Mouse (Mus musculus) T-helper 17 cell (primary cell): ENCODE data around the gene Foxp1.

Experiments
- in situ Hi-C, 2 experiments: fragments of 300-600 bp; cut with MboI, MseI; formaldehyde crosslinking; loops; 1 replicate in 1 of 2; 2 replicates in 1 of 2; pipeline ENCODE4 v1.15.1; 2025; ENCODE audit warnings: high pct_unique_total_duplicates in 2 of 2

Foxp1 gene

DNA sequence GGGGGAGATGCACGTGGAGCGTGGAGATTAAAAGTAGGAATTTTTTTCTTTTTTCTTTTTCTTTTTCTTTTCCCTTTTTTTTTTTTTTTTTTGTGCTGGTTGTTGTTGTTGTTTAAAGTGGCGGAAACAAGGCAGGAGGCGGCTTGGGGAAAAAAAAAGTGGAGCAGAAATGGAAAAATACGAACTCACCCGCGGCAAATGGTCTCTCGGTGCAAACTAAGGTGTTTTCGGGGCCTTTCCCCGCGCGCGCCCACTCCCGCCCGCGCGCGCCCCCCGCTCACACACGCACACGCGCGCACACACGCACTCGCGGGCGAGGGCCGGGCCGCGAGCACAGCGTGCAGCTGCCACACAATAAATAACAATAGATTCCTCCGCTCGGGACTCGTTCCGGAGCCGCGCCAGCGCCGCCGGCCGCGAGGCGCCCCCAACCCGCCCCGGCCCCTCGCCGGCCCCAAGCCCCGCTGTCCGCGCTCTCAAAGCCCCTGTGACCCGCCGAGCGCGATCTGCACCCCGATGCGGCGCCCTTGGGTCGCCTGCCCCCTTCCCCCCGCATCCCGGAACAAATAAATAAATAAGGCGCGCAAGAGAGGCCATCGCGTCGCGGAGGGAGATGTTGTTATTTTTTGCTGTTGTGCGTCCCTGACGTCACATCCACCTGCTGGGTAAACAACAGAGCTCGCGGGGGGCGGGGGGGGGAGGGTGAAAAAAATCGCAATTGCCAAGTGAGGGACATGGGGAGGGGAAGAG, at the start of gene Foxp1:
TSS of gene Foxp1 (minus strand) at position 363 of the 750 bp plus-strand sequence.
- in situ Hi-C loops, result loop anchor here in 1 of 2 experiments (5.0 to 10.0 kb wide), 2 partner anchors 250 to 488 kb away; no protein-coding TSS in a partner anchor

DNA sequence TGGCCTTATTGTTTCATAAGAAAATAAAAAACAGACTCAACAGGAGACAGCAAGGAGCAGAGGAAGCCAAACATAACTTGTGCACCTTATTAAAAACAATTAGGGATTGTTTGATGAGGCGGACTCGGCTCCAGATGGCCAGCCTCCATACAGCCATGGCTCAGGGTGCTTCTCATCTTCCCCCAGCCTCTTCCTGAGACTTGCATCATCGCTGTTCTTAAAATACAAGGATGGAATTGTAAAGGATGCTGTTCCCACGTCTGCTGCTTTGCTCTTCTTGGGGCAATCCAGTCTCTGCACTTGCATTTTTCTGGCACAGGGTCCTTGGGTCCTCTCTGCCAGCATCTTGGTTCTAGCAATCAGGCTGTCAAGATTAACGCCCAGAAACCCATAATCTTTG, 49.5 kb upstream of the Foxp1 start:
- in situ Hi-C loops, result no loop called here

DNA sequence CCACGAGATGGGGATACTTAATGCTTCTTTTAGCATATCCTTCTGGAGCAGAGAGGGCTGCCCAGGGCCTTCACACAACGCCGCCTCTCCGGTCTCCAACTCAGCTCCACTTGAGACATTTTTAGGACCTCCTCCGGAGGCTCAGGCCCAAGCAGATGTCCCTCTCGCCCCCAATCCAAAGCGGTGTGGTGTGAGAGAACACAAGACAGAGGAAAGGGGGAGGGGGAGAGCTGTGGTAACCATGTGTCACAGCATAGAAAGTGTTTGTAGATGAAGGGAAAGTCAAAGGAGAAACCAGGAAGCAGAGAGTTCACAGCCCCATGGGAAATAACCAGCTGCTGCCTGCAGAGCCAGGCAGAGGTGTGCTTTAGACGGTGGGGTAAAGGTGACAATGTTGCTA, 44.4 kb upstream of the Foxp1 start:
- in situ Hi-C loops, result no loop called here

DNA sequence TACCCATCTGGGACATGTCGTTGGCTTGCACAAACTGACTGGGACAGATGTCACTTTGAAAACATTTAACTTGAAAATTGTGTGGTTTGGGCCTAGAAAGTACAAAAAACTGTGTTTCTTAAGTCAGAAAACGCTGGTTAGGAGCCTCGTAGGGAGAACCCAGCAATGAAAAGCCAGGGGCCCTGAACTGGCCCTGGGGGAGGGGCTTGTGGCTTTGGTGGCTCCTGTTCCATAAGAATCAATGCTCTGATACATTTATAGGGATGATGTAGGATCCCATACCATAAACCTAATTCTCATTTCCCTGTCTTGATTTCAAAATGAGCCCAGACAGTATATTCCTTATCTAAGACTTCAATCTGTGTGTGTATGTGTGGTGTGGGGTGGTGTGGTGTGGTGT, 42.2 kb upstream of the Foxp1 start:
- in situ Hi-C loops, result no loop called here

DNA sequence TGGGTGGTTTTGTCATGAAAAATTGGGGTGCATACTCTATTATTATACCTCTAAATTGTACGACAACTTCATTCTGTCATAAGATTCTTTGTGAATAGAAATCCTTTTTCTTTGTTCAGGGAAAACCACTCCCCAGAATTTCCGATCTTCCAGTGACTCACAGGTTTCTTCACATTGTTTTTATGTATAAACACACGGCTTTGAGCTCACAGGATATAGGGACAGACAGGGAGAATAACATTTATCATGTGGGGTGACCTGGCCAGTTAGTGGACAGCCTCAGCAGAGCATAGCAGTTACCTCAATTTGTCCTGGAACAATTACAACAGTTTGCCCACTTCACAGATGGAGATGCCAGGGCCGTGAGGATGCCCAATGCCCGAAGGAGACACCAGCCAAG, 34.4 kb upstream of the Foxp1 start:
- in situ Hi-C loops, result no loop called here

DNA sequence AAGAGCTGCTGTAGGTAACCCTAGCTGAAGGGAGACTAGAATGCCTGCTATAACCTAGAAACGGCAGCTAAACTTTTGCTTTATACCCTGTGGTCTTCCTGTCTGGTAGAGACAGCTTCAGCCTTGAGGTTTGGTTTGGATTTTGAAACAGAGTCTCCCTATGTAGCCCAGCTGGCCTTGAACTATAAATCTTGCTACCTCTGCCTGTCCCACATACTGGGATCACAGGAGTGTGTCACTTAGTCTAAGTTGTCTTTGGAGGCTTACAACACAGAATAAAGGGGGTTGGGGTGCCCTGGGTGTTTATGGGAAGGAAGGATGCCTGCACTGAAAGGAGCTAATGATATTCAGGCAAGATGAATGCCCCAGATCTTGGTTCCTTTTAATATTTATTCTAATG, 30.3 kb upstream of the Foxp1 start:
- in situ Hi-C loops, result no loop called here

DNA sequence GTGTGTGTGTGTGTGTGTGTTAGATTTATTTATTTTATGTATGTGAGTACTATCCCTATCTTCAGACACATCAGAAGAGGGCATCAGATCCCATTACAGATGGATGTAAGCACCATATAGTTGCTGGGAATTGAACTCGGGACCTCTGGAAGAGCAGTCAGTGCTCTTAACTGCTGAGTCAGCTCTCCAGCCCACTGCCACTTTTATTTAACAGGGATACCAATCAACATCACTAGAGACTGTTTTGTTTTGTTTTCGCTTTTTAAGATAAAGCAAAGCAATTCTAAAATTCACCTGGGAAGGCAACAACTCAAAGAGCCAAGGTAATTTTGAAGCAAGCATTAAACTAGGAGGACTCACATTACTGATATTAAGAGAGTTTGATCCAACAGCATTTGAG, 23.9 kb upstream of the Foxp1 start:
- in situ Hi-C loops, result loop anchor here in 1 of 2 experiments (10.0 kb wide), 1 partner anchor 652 kb away; no protein-coding TSS in a partner anchor

DNA sequence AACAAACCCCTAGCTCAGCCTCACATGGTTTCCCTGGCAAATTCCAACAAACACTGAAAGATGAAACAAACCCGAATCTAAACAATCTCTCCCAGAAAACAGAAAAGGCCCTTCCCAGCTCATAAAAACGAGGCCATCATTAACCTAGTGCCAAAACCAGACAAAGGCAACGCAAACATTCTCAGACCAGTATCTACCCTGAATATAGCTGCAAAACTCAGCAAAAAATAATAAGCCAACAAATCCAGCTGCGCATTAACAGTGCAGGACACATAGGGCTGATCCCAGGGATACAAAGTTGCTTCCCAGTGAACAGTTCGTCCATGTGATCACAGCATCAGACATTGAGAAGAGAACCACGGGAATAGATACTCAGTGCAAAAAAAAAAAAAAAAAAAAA, 22.9 kb upstream of the Foxp1 start:
- in situ Hi-C loops, result loop anchor here in 1 of 2 experiments (10.0 kb wide), 1 partner anchor 651 kb away; no protein-coding TSS in a partner anchor

DNA sequence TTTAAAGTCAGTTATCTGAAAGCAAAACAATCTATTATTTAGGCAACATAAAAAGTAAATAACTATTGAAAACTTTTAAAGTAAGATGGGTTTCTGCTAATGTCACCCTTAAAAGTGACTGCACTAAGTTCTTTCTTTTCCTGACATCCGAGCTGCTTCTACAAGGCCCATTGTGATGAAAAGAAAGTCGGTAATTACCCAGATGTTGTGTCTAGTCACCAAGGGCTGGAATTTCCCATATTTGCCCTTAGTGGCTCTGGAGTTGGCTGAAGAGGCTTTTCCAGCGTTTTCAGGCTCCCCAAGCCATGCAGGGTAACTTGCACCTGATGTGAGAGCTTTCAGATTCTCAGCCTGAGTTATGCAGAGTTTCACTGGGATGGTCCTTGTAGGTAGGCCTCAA, 18.6 kb upstream of the Foxp1 start:
- in situ Hi-C loops, result loop anchor here in 1 of 2 experiments (10.0 kb wide), 1 partner anchor 646 kb away; no protein-coding TSS in a partner anchor

DNA sequence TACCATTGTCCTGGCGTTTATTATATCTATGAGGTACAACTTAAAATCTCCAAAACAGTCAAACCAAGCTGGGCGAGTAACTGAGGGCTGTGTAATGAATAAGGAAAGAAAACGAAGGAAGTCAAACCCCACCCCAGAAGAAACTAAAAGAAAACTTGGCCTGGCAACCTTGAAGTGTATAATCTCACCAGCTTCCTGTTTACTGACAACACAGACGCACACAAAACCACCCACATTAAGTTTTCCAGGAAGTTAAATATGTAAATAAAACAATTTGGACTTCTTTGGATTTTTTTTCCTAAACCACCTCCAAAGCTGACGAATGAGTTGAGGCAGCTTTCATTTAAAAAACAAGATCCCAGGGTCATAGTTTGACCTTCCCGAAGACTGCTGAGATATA, 18.1 kb upstream of the Foxp1 start:
- in situ Hi-C loops, result loop anchor here in 1 of 2 experiments (10.0 kb wide), 1 partner anchor 646 kb away; no protein-coding TSS in a partner anchor

DNA sequence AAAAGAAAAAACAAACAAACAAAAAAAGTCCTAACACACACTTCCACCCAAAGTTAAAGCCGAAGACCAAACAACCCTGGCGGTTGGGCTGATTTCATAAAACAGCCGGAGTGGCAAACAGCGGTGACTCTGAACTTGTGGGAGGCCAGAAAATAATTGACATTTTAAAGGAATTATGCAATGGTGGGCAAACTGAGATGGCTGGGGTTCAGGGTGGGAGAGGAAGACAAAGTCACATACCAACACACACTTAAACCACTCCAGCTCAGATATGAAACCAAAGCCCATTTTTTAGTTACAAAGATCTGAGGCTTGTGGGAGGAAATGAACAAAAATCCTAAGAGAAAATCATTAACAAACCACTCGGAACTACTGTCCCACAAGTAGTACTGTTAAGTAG, 17.6 kb upstream of the Foxp1 start:
- in situ Hi-C loops, result loop anchor here in 1 of 2 experiments (10.0 kb wide), 1 partner anchor 645 kb away; no protein-coding TSS in a partner anchor

DNA sequence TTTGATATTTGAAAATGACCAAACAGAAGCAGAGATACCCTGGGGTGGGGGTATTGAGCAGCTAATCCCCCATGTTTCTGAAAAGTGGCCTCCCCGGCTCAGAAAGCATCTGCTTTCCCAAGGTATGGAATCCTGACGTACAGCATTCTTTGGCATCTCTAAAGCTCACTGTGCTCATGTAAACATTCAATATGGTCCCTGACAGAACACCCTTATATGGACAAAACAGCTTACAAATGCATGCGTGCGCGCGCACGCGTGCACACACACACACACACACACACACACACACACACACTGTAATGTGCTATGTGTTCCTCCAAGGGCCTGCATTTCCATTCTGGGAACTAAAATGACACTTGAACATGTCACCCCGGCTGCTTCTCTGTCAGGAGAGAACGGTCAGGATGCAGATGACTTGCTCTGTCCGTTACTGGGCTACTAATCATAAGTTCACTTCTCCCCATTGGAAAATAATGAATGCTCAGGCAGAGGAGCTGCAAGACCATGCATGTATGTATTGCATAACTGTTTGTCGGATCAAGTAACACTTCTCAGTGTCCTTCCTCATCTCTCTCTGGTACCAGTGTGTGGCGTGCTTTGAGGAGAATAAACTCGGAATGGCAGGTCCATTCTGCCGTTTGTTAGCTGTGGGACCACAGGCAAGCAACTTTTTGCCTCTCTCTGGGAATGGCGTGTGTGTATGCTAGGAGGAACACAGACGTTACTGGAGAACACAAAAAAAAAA, 15.8 kb upstream of the Foxp1 start:
- in situ Hi-C loops, result no loop called here

DNA sequence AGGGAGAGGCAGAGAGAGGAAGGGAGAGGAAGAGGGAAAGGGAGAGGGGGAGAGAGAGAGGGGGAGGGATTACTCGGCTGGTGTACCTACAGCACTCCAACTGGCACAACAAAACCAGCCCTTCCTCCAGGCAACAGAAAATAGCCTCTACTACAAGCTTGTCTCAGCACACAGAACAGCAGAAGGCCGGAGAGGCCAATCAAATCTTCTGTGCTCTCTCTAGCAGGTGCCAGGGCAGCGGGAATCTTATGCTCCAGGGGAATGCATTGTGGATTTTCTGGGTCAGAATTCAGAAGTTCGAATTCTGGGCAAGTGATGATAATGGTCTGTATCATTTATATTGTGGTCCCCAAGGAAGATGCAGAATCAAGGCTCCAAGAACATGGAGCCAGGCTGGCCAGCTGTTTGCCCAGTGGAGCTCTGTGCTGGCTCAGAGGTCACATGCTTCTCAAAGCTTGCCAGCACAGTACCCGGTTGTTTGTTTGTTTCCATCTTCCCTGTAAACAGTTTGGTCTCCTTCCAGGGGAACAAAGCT, 11.8 kb upstream of the Foxp1 start:
- in situ Hi-C loops, result no loop called here

DNA sequence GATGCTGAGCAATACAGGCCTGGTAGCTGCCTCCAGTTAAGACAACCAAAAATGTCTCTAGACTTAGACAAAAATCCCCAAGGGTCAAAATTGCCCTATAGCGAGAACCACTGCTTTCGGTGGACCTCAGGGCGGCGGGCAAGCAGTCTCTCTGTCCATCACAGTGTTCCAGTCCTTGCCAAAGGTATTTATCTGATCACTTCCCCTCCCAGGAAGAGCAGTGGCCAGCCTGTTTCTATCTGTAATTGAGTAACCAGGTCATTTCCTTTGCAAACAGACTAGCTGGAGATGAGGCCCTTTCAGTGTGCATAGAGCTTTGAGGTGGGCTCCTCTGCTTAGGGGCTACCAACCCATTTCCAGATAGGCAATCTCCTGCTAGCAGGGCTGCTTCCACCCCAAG, 9.9 kb upstream of the Foxp1 start:
- in situ Hi-C loops, result no loop called here

DNA sequence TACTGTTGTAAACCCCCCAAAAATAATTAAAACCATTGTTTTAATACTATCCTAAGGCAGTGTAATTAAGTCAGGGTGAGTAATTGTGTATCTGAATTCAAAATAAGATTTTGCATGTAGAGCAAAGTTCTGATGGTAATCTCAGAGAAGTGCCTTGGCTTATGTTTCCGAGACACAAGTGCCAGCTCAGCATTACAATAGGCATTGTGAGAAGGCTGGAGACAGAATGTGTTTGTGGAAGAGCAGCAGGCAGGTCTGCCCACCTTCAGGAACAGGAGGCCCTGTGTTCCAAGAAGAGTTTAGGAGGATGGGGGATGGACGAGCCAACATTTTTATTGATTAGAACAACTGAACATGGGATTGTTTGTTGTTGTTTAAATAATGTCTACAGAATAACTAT, 6.5 kb upstream of the Foxp1 start:
- in situ Hi-C loops, result loop anchor here in 1 of 2 experiments (10.0 kb wide), 1 partner anchor 494 kb away; no protein-coding TSS in a partner anchor

DNA sequence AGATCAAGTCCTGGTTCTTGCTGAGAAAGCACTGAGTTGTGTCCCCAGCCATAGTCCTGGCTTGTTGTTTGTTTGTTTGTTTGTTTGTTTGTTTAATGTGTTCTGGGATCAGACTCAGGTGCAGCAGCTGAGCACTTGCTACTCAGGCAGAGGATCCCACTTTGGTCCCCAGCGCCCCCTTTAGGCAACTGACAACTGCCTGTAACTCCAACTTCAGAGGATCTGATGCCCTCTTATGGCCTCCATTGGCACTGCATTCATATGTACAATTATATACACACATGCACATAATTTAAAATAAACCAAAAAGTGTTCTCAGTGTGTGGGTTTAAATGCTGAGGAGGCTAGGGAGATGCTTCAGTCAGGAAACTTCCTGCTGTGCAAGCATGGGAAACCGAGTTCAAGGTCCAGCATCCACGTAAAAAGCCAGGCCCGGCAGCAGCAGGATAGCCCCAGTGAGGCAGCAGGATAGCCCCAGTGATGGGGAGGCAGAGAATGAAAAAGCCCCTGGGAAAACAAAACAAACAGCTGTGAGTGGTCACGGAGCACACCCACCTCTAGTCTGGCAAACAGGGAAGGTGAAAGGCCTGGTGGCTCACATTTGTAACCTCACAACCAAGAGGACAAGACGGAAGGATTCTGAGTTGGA, 5.1 kb upstream of the Foxp1 start:
- in situ Hi-C loops, result loop anchor here in 1 of 2 experiments (10.0 kb wide), 1 partner anchor 493 kb away; no protein-coding TSS in a partner anchor

DNA sequence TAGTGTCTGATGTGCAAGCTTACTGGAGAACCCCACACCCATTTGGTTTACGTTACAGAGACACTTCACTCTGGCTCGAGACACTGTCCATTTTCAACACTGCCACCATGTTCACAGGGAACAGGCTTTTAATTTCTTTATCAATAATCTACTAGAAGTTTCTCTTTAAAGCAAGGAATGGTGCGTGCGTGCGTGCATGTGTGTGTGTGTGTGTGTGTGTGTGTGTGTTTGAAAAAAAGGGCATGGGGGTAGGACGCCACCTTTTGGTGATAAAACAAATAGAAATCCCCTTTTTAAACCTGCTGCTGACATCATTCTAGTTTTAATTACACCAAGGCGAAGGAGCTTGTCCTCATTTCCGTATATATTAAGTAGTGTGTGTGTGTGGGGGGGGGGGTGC, 2.8 kb upstream of the Foxp1 start:
- in situ Hi-C loops, result loop anchor here in 1 of 2 experiments (10.0 kb wide), 1 partner anchor 491 kb away; no protein-coding TSS in a partner anchor

DNA sequence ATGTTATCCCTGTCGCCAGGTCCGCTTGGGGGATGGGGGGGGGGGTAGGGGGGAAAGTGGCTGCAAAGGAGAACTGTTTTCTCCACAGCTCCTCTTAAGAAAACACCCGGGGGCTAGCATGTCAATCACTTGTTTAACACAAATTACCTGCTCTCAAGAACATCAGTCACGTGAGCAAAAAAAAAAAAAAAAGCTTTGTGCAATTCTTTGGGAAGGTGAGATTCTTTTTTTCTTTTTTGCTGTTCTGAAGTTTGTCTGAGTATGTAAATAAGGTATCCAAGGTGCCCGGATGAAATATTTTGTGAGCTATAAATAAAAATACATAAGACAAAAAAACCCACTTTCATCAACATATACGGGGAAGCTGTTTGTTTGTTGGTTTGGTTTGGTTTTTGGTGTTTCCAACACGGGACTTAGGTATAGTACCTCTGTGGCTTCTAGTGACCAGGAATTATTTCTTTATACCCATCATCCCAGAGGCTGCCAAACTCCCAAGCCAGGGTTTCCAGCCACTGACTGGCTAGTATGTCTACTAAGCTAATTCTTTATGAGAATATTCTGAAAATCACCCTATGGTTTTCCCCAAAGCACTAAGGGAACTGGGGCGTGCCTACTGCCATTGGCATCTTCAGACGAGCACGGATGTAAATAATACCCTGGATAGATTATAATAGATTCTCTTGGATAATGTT, 1.3 kb upstream of the Foxp1 start:
- in situ Hi-C loops, result loop anchor here in 1 of 2 experiments (5.0 to 10.0 kb wide), 2 partner anchors 252 to 489 kb away; no protein-coding TSS in a partner anchor

DNA sequence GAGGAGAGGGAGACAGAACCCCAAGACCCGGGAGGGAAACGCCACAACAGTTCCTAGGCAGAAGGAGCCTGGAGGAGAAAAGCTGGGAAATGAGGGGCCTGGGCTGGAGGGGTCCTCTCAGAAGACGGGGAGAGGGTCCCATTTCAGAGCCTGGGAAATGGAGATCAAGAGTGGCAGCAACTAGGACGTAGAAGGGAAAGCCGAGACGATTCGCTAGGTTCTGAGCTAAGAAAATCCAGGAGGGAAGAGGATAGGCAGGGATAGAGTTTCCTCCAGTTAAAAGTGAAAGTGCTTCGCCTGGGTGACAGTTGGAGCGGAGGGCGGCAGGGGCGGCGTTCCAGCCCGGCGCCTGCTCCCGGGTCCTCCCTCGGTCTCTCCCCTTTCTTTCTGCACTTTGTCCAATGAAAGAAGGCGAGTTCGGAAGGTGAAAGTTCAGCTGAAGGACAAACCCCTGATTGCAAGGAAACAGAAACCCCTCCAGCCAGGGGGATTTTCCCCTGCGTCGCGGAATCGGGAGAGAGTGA, 650 bp upstream of the Foxp1 start:
- in situ Hi-C loops, result loop anchor here in 1 of 2 experiments (5.0 to 10.0 kb wide), 2 partner anchors 251 to 488 kb away; no protein-coding TSS in a partner anchor

DNA sequence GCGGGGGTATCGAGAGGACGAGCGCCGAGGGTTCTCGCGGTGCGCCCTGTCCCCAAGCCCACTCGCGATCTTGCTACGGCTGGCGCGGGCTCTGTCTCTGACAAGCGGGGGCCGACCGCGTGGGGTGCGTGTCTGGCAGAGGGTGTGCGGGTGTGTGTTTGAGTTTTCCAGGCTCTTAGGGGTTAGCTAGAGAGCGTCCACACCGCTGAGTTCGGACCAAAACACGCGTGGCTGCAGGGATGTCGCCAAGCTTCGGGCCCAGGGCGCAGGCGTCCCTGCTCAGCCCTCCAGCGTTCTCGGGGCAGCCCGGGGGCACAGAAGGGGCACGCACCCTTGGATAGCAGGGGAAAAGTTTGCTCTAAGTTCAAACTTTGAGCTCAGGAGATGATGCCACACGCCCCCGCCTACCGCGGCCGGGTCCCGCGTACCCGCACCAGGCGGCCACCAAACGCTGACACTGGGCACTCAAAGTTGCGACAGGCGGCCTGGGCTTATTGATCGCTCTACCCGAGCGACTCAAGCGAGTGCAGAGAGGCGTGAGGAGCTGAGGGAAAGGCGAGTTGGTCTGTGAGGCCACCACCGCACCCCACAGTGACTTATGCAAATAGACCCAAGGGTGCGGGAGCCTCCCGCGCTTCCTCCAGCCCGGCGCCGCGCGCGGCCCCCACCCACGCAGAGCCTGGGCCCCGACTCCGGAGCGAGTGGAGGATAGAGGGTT, 721 bp downstream of the Foxp1 start:
- in situ Hi-C loops, result loop anchor here in 1 of 2 experiments (5.0 to 10.0 kb wide), 2 partner anchors 249 to 487 kb away; no protein-coding TSS in a partner anchor
